Mouse (Mus musculus) spleen, postnatal 10 days (tissue): Measurements from ENCODE around the gene Eif3k.

Source experiments
- DNase-seq, 2 experiments: peaks; one replicate each; pipeline ENCODE4 v3.0.0; 2021 to 2022; ENCODE audit warnings: low spot score in 2 of 2

The Eif3k gene

GRCm38 (mm10) chr7:28981651-28982273, at the start of gene Eif3k, which contains the start of gene Map4k1:
Gene Eif3k, minus strand, starts transcription at chr7:28981864.
Gene Map4k1, plus strand, starts transcription at chr7:28982050.
- DNase-seq: peak; percentile 88 to 98

DNA sequence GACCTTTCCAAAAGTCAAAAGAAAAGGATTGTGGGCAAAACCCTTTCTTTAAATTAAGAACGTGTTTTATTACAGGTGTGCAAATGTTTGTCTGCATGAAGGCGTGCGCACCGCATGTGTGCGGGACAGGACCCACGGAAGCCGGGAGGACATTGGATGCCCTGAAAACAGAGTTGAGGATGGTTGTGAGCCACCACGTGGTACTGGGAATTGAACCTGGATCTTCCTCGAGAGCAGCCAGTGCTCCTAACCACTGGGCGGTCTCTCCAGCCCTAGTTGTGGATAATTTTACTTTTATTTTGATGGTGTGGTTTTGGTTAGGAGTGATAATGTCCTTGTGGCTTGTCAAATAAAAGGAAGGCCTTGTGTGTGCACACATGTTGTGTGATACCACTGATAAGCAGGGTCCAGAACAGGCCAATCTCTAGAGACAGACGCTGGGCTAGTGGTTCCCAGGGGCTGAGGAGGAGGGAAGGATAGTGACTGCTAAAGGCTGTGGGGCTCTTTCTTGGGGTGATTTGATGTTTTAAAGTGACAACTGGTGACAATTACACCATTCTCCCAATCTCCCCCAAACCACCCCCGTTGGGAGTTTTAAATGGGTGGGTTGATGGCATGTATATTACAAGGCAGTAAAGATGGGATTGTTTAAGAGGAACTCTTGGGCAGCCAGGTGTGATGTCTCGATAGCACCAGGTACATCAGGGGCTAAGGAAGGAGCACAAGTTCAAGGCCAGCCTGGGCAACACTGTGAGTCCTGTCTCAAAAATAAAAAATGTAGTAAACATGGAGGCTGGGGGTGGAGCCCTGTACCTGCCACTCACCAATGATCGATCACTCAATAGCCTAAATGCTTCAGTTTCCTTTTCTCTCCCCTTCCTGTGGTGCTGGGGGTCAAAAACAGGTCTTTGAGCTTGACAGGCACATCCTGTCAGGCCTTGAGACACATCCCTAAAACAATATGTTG, 48.3 kb upstream of the Eif3k start:
- no peak for DNase-seq

- no peak for DNase-seq
Observed at GRCm38 (mm10) chr7:29028761-29029160, 47.1 kb upstream of the Eif3k start.

DNA sequence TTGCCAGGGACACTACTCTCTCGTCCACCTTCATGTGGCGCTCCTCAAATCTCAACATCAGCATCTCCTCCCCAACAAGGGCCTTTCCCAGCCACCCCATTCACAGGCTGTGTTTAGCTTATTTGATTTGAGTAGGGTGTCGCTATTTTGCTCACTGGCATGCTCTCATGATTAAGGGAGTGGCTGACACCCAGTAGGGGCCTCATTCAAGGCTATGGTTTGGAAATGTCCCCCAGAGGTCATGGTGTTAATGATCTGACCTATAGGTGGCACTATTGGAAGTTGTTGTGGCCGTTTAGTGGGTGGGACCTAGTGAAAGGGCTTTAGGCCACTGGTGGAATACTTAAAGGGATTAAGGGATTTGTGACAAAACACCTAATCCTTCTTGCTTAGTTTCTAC, 45.1 kb upstream of the Eif3k start:
- DNase-seq: no peak

DNA sequence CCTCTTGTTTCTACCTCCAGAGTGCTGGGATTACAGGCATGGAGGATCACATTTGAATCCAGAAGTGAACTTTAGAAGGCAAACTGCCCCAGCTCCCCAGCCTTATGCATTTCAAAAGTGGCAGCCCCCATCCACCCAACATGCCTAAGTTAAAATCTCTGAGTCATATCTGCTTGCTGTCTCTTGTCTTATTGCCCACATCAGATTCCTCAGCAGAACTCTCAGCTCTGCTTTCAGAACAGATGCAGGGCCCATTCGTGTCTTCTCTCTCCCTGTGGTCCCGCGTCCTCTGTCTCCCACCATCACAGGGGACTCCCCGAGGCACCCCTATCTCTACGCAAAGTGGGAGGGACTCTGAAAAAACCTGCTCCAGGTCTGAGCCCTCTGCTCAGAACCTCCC, 44.5 kb upstream of the Eif3k start:
- no peak for DNase-seq

DNA sequence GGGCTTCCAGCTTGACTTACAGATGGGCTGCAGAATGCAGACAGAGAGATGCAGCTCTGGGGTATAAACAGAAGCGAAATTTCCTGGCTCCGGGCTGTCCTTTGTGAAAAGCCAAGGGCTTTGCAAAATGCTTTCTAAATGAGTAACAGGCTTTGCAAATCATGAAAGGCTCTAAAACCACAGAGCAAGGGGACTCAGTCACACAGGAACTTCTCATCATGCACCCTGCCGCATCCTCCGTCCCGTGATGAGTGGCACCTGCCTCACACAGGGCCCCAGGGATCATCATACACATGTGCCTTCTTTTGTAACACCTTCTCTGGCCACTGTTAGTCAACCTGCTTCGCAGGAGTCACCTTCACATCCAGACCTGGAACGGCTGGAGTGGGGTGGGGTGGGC, 43.9 kb upstream of the Eif3k start:
- no peak for DNase-seq

DNA sequence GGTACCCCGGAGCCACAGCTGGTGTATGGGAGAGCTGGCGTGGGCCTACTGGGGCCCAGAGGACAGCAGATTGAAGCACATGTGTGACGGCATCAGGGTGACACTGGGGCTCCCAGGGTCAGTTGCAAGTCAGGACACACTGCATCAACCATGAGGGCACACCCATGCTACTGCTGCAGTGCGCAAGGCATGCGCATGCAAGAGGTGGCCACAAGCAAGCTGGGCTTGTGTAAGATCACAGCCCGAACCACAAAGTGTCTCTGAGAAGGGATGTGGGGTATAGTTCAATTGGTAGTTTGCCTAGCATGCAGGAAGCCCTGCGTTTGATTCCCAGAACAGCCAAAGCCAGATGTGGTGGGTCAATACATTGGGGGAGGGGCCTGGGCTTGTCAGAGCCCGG, 41.9 kb upstream of the Eif3k start:
- DNase-seq: no peak

- DNase-seq: no peak
Observed at GRCm38 (mm10) chr7:29022479-29022878, 40.8 kb upstream of the Eif3k start.

GRCm38 (mm10) chr7:29019447-29020220, 38.0 kb upstream of the Eif3k start:
- no peak for DNase-seq

DNA sequence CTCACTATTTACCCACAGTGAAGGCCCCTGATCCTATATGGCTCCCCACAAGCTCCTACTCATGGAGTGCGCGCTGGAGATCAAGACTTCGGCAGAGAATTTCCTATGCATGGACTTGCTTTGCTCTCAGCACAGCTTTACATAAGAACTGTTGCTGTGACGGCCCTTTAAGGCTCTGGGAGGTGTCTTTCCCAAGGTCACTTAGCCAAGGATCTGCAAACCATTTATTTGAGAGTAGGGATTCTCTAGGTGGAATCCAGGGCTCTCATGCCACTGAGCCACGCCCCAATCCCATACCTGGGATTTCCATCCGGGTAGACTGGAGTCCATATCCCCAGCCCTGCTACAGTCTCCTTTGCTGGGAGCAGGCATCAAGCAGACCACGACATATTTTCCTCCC, 35.6 kb upstream of the Eif3k start:
- no peak for DNase-seq

GRCm38 (mm10) chr7:29016440-29016839, 34.8 kb upstream of the Eif3k start:
- DNase-seq: no peak

GRCm38 (mm10) chr7:29014984-29015383, 33.3 kb upstream of the Eif3k start:
- no peak for DNase-seq

DNA sequence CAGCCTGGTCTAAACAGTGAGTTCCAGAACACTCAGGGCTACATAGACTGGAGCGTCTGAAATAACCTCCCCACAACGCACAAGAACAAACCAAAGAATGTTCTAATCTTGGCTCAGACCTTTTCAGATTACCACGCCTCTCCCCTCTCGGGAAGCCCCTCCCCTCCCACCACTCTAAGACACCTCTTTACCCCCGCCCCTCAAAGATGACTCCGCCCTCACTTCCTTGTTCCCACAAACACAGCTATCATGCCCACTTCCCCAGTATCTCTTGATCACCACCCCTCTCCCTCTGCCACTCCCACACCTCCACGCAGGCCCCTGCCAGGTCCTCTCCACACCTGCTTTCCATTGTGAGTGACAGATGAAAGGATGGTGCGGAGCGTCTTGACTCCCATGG, 27.1 kb upstream of the Eif3k start:
- no peak for DNase-seq

DNA sequence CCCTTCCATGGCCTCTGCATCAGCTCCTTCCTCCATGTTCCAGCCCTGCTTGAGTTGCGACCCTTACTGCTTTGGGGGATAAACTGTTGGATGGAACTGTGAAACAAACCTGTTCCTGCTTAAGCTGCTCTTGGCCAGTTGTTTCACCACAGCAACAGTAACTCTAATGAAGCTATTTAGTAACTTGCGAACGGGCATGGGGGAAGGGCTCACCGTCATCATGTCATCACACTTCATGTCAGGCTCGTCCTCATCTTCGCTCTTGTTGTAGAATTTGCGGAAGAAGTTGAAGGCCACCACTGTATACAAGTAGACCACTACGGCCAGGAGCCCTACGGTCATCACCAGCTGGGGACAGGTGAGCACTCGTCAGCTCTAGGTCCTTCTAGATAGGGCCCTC, 26.5 kb upstream of the Eif3k start:
- DNase-seq: no peak

DNA sequence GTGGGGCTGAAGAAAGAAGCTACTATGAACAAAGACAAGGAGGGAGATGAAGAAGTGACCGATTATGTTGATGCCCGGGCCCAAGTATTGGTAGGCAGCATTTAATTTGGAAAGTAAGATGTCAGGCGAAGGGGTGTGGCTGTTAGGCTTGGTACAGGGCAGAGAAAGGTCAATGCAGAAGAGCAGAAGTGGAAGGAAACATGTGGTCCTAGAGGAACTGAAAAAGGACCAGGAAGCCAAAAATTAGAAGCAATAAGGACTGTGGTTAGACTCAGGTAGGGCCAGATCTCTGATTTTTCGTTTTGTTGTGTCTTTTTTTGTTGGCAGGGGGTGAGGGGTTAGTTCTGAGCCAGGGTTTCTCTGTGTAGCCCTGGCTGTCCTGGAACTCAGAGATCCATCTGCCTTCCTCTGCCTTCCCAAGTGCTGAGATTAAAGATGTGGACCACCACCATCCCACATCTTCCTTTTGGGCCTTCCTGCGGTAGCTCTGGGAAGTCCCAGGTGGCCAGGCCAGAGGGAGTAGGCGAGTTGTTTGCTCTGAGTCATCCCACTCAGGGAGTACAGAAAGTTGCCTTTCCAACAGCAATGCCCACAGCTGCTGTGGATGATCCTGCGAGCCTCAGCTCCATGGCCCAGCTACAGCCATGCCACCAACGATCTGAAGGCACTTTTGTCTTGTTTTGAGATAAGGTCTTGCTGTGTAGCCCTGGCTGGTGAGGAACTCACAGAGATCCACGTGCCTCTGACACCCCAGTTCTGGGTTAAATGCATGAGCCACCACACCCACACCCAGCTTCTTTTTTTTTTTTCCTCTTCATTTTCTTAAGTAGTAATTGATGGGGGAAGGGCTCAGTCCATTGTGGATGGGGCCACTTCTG, 25.8 kb upstream of the Eif3k start:
- no peak for DNase-seq

DNA sequence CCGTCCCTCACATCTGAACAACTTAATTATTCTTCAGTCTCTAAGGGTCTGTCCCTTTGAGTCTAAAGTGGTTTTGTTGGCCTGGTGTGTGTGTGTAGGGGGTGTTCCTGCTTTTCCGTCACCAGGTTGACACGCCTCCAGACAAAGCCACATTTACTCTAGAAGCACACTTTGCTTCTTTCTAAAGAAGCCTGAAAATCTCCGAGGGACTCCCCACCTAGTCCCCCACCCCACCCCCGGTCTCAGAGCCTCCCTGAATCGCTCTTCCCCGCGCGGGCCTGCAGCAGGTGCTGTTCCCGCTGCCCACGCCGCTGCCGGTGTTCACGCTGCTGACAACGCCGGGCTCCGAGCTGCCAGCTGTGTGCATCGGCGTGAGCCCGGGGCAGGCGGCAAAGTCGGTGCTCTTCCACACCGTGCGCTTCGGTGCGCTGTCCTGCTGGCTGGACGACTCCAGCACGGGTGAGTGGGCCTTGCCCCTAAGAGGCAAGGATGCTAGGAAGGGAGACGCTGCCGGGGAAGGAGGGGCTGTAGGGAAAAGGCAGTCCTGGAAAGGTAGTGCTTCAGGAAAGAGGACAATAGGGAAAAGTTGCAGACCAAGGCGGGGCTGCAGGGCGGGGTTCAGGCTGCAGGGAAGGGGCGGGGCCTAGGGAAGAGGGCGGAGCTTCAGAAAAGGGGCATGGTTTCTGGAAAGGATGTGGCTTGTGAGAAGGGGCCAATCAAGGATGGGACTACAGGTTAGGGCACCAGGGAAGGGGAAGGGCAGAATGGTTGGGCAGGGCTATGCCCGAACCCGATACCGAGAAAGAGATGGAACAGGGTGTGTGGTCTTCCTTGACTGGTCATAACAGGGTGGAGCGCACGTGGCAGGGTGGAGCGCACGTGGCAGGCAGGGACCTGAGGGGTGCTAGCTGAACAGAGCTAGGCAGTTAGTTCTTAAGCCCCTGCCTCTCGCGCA, 19.3 kb upstream of the Eif3k start:
- DNase-seq: peak; percentile 78 to 92

GRCm38 (mm10) chr7:28993402-28993801, 11.7 kb upstream of the Eif3k start:
- no peak for DNase-seq

- DNase-seq: no peak
Observed at GRCm38 (mm10) chr7:28992997-28993396, 11.3 kb upstream of the Eif3k start.

DNA sequence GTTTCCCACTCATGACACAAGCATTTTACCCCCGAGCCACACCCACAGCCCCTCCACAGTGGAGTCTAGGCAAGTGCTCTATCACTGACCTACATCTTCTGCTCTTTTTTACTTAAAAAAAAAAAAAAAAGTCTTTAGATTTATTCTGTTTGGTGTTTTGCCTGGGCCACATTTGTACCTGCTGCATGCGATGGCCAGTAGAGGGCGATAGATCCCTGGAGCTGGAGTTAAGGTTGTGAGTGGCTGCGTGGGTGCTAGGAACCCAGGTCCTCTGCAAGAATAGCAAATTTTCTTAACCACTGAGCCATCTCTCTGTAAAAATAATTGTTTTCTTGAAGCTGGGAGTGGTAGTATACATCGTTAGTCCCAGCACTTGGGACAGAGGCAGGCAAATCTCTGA, 10.0 kb upstream of the Eif3k start:
- no peak for DNase-seq

DNA sequence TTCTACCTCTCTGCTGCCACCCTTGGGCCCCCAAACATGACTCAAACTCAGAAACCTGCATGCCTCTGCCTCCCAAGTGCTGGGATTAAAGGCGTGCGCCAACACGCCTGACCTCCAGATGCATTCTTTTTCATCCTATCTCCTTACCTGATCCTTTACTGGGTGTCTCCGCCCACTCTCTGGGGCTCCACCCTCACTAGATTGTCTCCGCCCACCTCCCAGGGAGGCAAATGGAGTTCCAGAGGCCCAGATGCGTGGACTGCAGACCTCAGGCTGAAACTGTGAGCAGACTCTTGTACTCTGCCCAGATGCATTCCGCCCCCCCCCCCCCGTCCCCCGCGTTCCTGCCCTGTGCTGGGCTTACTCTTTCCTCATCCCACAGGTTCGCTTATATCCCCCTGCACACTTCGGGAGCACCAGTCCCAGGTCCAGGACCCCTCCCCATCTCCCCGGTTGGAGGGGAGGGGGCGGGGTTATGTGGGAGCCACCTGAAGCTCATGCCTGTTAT, 9.2 kb upstream of the Eif3k start:
- DNase-seq: no peak
